23 mouse cellular contexts compared by ENCODE assay signal in genomic region chr2:60478778-60479177, GRCm38 (mm10).
DNase-seq lines count a peak whose midpoint lies in the region; ATAC-seq and TF ChIP-seq lines count a peak whose summit lies in the region.
"Had no signal": no experiment of that assay in that cellular context is flagged by ENCODE, and none has a peak within 500 bp of the region (broad histone marks: within the 10 kb centered on the region; RNA-seq: fewer than 3 reads in every experiment).

No protein-coding gene starts in this region.

- peaks cover 10% of the 10 kb centered on the region for H3K4me1 ChIP-seq in heart, embryonic 16.5 days (ENCODE audit: control insufficient read depth, insufficient read depth, low read length)
- H3K4me1 ChIP-seq in liver, postnatal 0 days (ENCODE audit: insufficient read depth), result no peaks in the 10 kb centered on the region
- H3K4me1 ChIP-seq: embryonic facial prominence, embryonic 15.5 days; forebrain, embryonic 10.5 days; hindbrain, embryonic 15.5 days; kidney, embryonic 15.5 days had no signal

- H3K27ac ChIP-seq in heart, embryonic 16.5 days (ENCODE audit: low read length), result peak overlapping the region; percentile 68
- no peak overlapping the region for H3K27ac ChIP-seq in liver, postnatal 0 days (ENCODE audit: low read depth)
- H3K27ac ChIP-seq: embryonic facial prominence, embryonic 15.5 days; forebrain, embryonic 10.5 days; gastrocnemius, adult 2 months; hindbrain, embryonic 15.5 days; kidney, embryonic 15.5 days had no signal

- no peak for TF ChIP-seq EP300 in liver, postnatal 0 days (IDR thresholded peaks at IDR 0.05; ENCODE audit: low read depth)

- WGBS in heart, embryonic 16.5 days, result 78% methylated on average over 2 of the region's 2 CpGs
- 83% methylated on average over 2 of the region's 2 CpGs for whole genome bisulfite sequencing in liver, postnatal 0 days (ENCODE audit: insufficient replicate concordance)

- H3K4me3 ChIP-seq in heart, embryonic 16.5 days (ENCODE audit: low read length), result no peak overlapping the region
- no peak overlapping the region for H3K4me3 ChIP-seq in liver, postnatal 0 days (ENCODE audit: low read depth, low read length)
- H3K4me3 ChIP-seq: embryonic facial prominence, embryonic 15.5 days; erythroblast, embryonic 14.5 days; forebrain, embryonic 10.5 days; gastrocnemius, adult 2 months; hindbrain, embryonic 15.5 days; kidney, embryonic 15.5 days had no signal

- no peak overlapping the region for H3K9ac ChIP-seq in heart, embryonic 16.5 days (ENCODE audit: low read length)
- no peak overlapping the region for H3K9ac ChIP-seq in liver, postnatal 0 days (replicated peaks)
- H3K9ac ChIP-seq: embryonic facial prominence, embryonic 15.5 days; hindbrain, embryonic 15.5 days; kidney, embryonic 15.5 days had no signal

- H3K9me3 ChIP-seq in heart, embryonic 16.5 days (replicated peaks; ENCODE audit: control insufficient read depth, low read length), result no peaks in the 10 kb centered on the region
- H3K9me3 ChIP-seq in liver, postnatal 0 days (ENCODE audit: low read length), result no peaks in the 10 kb centered on the region
- H3K9me3 ChIP-seq: embryonic facial prominence, embryonic 15.5 days; forebrain, embryonic 10.5 days; hindbrain, embryonic 15.5 days; kidney, embryonic 15.5 days had no signal

- peak; percentile 1 for DNase-seq in heart, adult 8-10 months (ENCODE audit: low spot score)
- no peak for DNase-seq in heart, postnatal 14 days
- DNase-seq in 3T3-L1 (ENCODE audit: low read depth, low spot score) (peak; percentile 33), NIH3T3 (ENCODE audit: low read depth) (peak; percentile 17)
- DNase-seq in liver, postnatal 0 days, result no peak
- DNase-seq in layer of hippocampus, postnatal 25 days (ENCODE audit: extremely low spot score in 1 of 2, low spot score in 1 of 2), result no peak
- DNase-seq in c-Kit-positive CD71-positive TER-119-positive erythroid progenitor cells, embryonic 14.5 days (ENCODE audit: low spot score), result no peak
- DNase-seq: adrenal gland, postnatal 14 days; cerebellum, adult 18-20 months; cerebellum, adult 9-11 months; embryo, embryonic 11 days; gastrocnemius, adult 2 months; gastrocnemius, postnatal 25 days; kidney, adult 2 months had no signal

- no peaks in the 10 kb centered on the region for H3K27me3 ChIP-seq in heart, embryonic 16.5 days (ENCODE audit: control insufficient read depth, insufficient read depth, low read length)
- H3K27me3 ChIP-seq in liver, postnatal 0 days (ENCODE audit: insufficient read depth, low read length), result no peaks in the 10 kb centered on the region
- H3K27me3 ChIP-seq: embryonic facial prominence, embryonic 15.5 days; hindbrain, embryonic 15.5 days; kidney, embryonic 15.5 days had no signal

- TF ChIP-seq CTCF in liver, postnatal 0 days (IDR thresholded peaks at IDR 0.05; ENCODE audit: low read depth), result no peak

- H3K4me2 ChIP-seq in heart, embryonic 16.5 days (ENCODE audit: low read depth, low read length), result no peak overlapping the region
- H3K4me2 ChIP-seq in liver, postnatal 0 days (ENCODE audit: low read depth, low read length), result no peak overlapping the region
- H3K4me2 ChIP-seq: embryonic facial prominence, embryonic 15.5 days; hindbrain, embryonic 15.5 days; kidney, embryonic 15.5 days had no signal

- ATAC-seq in heart, embryonic 16.5 days (replicated peaks; ENCODE audit: extremely low read depth, insufficient read depth, low FRiP score), result peak; percentile 72
- no peak for ATAC-seq in liver, postnatal 0 days
- ATAC-seq: activated CD4-positive, CD25-positive, alpha-beta regulatory T cell, adult 4 months; forebrain, embryonic 14.5 days; intestine, embryonic 16.5 days had no signal

- no peaks in the 10 kb centered on the region for H3K36me3 ChIP-seq in heart, embryonic 16.5 days (ENCODE audit: control insufficient read depth, insufficient read depth)
- no peaks in the 10 kb centered on the region for H3K36me3 ChIP-seq in liver, postnatal 0 days (replicated peaks; ENCODE audit: insufficient read depth, low read length)
- H3K36me3 ChIP-seq: embryonic facial prominence, embryonic 15.5 days; forebrain, embryonic 10.5 days; hindbrain, embryonic 15.5 days; kidney, embryonic 15.5 days had no signal

- intact Hi-C loops in heart, postnatal 14 days (cut with DNase I), result no loop called here

Comparison
In these comparisons a context has a peak if more than half of its experiments do, and no peak if none do; other contexts are left out.
1. DNase-seq: peak in heart, adult 8-10 months (single experiment), 3T3-L1 (single experiment) and NIH3T3 (single experiment); none in heart, postnatal 14 days (0 of 2), liver, postnatal 0 days (single experiment), layer of hippocampus, postnatal 25 days (0 of 2) and c-Kit-positive CD71-positive TER-119-positive erythroid progenitor cells, embryonic 14.5 days (single experiment).